Mouse (Mus musculus) forebrain, embryonic 12.5 days (tissue): ENCODE data around the gene Psmb4. TPM values are rescaled to one million over a fixed set of nuclear protein-coding genes. Genes with fewer than 3 reads are reported as not detected.
"Not testable (repeated sequence)": the region's sequence is repeated elsewhere in the genome, so short reads cannot be mapped to it uniquely, and the experiment has no call there.

Experiments used
- ATAC-seq: fragments of 200-750 bp; cut with Nextera tagmentation; 2 replicates; pipeline ENCODE4 v1.8.0; 2017; ENCODE audit warnings: moderate TSS enrichment; ENCODE audit not compliant: low FRiP score
- H3K27ac ChIP-seq: fragments of 300-500 bp; sonication (generic); 2 replicates; pipeline ENCODE4 v1.5.1; 2016; ENCODE audit warnings: mild to moderate bottlenecking
- H3K27me3 ChIP-seq: fragments of 300-500 bp; sonication (generic); 2 replicates; pipeline ENCODE4 v1.6.1; 2016; ENCODE audit warnings: mild to moderate bottlenecking
- H3K36me3 ChIP-seq: fragments of 300-500 bp; sonication (generic); replicated peaks from 2 replicates; pipeline ENCODE4 v1.6.1; 2016; ENCODE audit warnings: mild to moderate bottlenecking
- H3K4me1 ChIP-seq: fragments of 300-500 bp; sonication (generic); 2 replicates; pipeline ENCODE4 v1.6.1; 2016
- H3K4me2 ChIP-seq: fragments of 300-500 bp; sonication (generic); 2 replicates; pipeline ENCODE4 v1.6.1; 2016; ENCODE audit warnings: mild to moderate bottlenecking, moderate library complexity
- H3K4me3 ChIP-seq: fragments of 300-500 bp; sonication (generic); replicated peaks from 2 replicates; pipeline ENCODE4 v1.5.1; 2016; ENCODE audit warnings: mild to moderate bottlenecking
- H3K9ac ChIP-seq: fragments of 300-500 bp; sonication (generic); 2 replicates; pipeline ENCODE4 v1.6.1; 2016; ENCODE audit warnings: mild to moderate bottlenecking
- H3K9me3 ChIP-seq: fragments of 300-500 bp; sonication (generic); 2 replicates; pipeline ENCODE4 v1.6.1; 2016
- WGBS: fragments of 180-500 bp; shearing (Covaris S2); methylation state at CpG from one replicate; pipeline ENCODE4 v1.1.7; 2016; 5-methylcytosine and 5-hydroxymethylcytosine counted together
- polyA plus RNA-seq: library from polyadenylated mRNA; unstranded; fragments of >200 nt; fragmentation: Nextera tagmentation; extraction: Ambion mirVana; gene quantifications from 2 replicates; pipeline ENCODE4 v1.2.1, GENCODE M21; 2016

Psmb4 gene
- polyA plus RNA-seq, 1 experiment from 2014 or later = 311 TPM

DNA sequence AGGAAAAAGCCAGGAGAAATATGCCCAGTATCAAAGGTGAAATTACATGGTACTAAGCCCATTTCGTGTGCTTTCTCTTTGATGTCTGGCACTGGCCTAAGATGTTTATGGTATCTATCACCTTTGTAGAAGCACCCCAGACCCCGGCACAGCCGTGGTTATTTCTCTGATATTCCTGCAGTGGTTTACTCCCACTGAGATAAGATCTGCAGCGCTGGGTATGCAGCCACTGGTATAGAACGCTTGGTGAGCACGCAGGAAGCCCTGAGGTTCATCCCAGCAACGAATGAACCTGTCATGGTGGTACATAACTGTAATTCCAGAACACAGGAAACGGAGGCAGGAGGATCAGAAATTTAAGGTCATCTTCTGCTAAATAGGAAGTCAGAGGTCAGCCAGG, 37.9 kb upstream of the Psmb4 start:
- ATAC-seq = no peak
- Histone ChIP-seq H3K4me2 (no peak overlapping the region), H3K9me3 (no peaks in the 10 kb centered on the region), H3K27ac (no peak overlapping the region), H3K36me3 (no peaks in the 10 kb centered on the region), H3K4me1 (no peaks in the 10 kb centered on the region), H3K4me3 (no peak overlapping the region), H3K9ac (no peak overlapping the region), H3K27me3 (no peaks in the 10 kb centered on the region)
- 85% methylated on average over 8 of the region's 8 CpGs for WGBS

DNA sequence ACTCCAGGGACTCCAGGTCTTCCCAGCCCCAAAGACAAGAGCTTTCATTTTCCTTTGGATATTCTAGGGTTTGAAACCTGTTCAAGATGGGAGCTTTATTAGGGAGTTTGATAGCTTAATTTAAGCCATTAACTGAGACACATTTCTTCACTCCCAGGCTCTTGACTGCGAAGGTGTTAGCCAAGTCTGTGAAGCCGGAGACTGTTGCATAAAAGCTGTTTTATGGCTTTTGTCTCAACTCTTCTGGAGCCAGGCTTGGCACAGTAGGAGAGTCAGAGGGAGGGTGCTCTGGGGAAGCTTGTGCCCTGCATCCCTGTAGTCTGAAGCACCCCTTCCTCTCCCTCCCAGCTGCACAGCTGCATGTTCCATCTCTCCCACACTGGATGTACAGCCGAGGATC, 35.6 kb upstream of the Psmb4 start:
- Histone ChIP-seq H3K27ac (no peak overlapping the region), H3K36me3 (no peaks in the 10 kb centered on the region), H3K9ac (no peak overlapping the region), H3K4me3 (no peak overlapping the region), H3K4me2 (no peak overlapping the region), H3K4me1 (no peaks in the 10 kb centered on the region), H3K9me3 (no peaks in the 10 kb centered on the region), H3K27me3 (no peaks in the 10 kb centered on the region)
- WGBS = 64% methylated on average over 3 of the region's 3 CpGs
- no peak for ATAC-seq

DNA sequence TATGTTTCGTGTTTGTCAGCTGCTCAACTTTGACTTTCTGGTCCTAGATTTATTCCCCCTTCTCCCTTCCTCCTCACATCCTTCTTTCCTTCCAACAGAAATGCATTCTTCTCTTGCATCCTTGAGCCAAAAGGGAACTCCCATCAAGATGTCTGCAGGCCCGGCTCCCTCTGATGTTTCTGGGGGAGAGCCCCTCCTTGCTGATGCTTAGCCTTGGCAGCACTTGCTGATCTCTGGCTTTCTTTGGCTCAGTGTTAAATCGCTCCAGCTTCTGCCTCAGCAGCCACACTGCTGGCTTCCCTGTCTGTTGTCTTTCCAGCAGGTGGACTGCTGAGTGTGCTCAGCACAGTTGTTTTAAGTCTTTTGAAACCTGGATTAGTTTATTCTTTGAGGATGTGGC, 34.3 kb upstream of the Psmb4 start:
- no peak for ATAC-seq
- no peaks in the 10 kb centered on the region for H3K4me1 ChIP-seq
- H3K9ac ChIP-seq = no peak overlapping the region
- no peak overlapping the region for H3K4me3 ChIP-seq
- H3K27me3 ChIP-seq = no peaks in the 10 kb centered on the region
- H3K36me3 ChIP-seq = no peaks in the 10 kb centered on the region
- no peak overlapping the region for H3K27ac ChIP-seq
- H3K4me2 ChIP-seq = no peak overlapping the region
- WGBS = 57% methylated on average over 3 of the region's 3 CpGs
- no peaks in the 10 kb centered on the region for H3K9me3 ChIP-seq

DNA sequence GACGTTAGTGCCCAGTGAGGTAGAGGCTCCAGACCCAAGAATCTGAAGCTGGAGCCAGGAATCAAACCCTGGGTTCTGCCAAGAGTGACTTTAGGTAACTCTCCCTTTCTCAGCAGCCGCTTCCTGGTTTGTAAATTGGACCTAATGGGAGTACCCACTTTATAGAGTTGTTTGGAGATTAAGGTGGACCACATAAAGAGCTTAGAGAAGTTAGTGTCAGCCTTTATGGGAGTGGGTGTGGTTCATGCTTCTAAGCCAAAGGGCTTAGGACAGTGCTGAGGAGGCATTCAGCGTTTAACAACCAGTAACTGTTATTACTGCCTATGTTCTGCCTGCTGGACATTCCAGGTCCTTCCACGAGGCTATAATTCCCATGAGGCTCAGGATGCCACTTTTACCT, 32.1 kb upstream of the Psmb4 start:
- Histone ChIP-seq H3K27ac (no peak overlapping the region), H3K9ac (no peak overlapping the region), H3K36me3 (no peaks in the 10 kb centered on the region), H3K4me3 (no peak overlapping the region), H3K4me2 (no peak overlapping the region), H3K27me3 (no peaks in the 10 kb centered on the region), H3K9me3 (no peaks in the 10 kb centered on the region), H3K4me1 (no peaks in the 10 kb centered on the region)
- ATAC-seq = no peak
- 78% methylated on average over 4 of the region's 4 CpGs for WGBS

DNA sequence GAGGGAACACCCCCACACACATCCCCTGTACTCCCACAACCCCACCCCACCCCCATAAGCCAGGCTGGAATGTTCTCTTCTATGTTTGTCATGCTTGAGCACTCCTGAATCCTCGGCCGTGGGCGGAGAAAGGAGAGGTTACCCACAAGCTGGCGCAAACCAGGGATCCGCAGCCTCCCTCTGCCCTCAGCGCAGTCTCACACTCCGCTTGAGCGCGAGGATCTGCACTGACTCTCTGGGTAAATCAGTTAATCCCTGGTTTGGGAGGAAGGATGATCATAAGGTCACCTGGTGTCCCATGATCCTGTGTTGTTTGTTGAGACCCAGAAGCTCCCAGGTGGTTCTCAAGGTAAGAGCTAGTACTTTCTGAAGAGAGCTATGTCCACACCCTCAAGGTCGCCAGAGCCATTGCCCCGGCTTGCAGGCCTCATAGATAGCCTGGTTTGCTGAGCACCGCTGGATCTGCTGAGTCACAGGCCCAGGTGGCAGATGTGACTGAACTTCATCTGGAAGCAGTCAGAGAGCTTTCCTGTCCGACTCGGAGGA, 31.1 kb upstream of the Psmb4 start:
- no peak overlapping the region for H3K27ac ChIP-seq
- H3K4me1 ChIP-seq = no peaks in the 10 kb centered on the region
- no peaks in the 10 kb centered on the region for H3K27me3 ChIP-seq
- no peaks in the 10 kb centered on the region for H3K36me3 ChIP-seq
- no peaks in the 10 kb centered on the region for H3K9me3 ChIP-seq
- H3K4me2 ChIP-seq = no peak overlapping the region
- WGBS = 51% methylated on average over 14 of the region's 14 CpGs
- no peak for ATAC-seq
- no peak overlapping the region for H3K4me3 ChIP-seq
- H3K9ac ChIP-seq = no peak overlapping the region

DNA sequence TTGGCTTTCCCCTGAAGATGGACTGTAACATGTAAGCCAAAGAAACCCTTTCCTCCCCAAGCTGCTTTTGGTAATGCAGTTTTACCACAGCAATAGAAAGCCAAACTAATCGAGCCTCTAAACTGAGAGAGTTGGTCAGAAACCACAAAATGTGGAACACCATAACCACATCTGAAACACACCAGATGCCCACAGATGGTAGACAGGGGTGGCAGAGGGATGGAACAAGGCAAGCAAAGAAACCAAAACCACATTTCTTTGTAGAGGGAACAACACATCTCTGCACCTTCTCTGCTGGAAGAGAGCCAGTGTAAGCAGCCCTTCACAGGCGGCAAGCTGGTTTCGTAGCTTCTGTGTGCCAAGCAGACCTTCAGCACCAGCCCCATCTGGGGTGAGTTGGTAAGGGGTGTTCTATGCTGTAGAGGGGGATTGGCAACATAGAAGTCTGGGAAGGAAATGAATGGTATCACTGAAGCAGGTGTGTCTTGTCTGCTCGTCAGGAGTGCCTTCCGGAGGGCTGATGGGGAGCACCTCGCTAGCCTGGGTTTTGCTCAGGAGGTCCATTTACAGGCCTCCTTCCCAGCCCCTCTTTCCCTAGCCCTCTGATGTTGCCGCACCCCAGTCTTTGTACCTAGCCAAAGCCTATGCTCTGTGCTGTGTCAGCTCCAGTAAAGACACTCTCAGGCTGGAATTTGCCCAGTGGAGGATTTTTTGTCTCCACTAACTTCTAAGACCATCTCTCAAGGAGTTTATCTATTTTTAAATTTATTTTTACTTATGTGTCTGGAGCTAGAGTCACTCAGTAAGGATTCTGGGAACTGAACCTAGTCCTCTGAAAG, 29.4 kb upstream of the Psmb4 start:
- Histone ChIP-seq H3K36me3 (no peaks in the 10 kb centered on the region), H3K27me3 (no peaks in the 10 kb centered on the region), H3K4me2 (no peak overlapping the region), H3K9ac (no peak overlapping the region), H3K27ac (no peak overlapping the region), H3K4me1 (no peaks in the 10 kb centered on the region), H3K9me3 (no peaks in the 10 kb centered on the region), H3K4me3 (no peak overlapping the region)
- no peak for ATAC-seq
- WGBS = 93% methylated on average over 7 of the region's 7 CpGs

DNA sequence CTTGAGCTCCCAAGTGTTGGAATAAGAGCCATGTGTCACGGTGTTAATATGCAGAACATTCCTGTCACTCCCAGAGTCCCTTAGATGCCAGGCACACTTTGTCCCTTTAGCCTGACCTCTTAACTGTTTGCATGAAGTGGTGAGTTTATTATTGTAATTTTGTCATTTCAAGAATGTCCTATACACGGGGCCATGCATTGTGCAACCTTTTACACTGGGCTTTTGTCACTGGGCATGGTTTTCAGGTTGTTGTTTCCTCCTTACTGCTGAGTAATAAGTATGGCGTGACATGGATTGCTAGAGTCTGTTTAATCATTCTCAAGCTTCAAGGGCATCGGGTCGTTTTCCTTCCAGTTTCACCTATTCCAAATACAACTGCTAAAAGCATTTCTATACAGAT, 27.0 kb upstream of the Psmb4 start:
- no peaks in the 10 kb centered on the region for H3K4me1 ChIP-seq
- H3K4me2 ChIP-seq = no peak overlapping the region
- no peaks in the 10 kb centered on the region for H3K9me3 ChIP-seq
- H3K9ac ChIP-seq = no peak overlapping the region
- H3K36me3 ChIP-seq = no peaks in the 10 kb centered on the region
- no peak for ATAC-seq
- 79% methylated on average over 5 of the region's 5 CpGs for WGBS
- no peak overlapping the region for H3K27ac ChIP-seq
- no peaks in the 10 kb centered on the region for H3K27me3 ChIP-seq
- no peak overlapping the region for H3K4me3 ChIP-seq

DNA sequence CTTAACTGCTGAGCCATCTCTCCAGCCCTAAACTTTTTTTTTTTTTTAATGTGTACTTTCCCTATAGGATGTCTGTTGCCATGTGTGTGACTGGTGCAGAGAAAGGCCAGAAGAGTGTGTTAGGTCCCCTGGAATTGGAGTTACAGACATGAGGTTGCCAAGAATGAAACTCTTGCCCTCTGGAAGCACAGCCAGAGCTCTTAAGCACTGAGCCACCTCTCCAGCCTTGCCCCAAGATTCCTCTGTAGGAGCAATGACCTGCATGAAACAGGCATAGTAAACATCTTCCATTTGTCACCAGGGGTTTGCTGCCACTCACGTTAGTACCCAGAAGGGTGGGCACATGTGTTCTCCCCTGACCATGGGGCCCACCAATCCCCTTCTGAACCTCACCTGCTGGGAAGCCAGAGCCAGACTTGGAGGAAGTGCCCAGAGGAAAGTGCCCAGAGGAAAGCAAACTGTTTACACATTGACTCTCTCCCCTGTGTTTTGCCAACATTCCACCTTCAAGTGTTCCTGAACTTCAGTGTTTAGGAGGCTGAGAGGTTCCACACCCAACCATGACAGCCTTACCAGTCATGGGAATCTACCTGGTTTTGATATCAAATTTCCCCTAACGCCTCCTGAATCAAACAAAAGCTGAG, 24.4 kb upstream of the Psmb4 start:
- H3K27me3 ChIP-seq = no peaks in the 10 kb centered on the region
- no peak for ATAC-seq
- H3K9me3 ChIP-seq = no peaks in the 10 kb centered on the region
- no peaks in the 10 kb centered on the region for H3K4me1 ChIP-seq
- no peaks in the 10 kb centered on the region for H3K36me3 ChIP-seq
- WGBS = 81% methylated on average over 2 of the region's 2 CpGs
- no peak overlapping the region for H3K27ac ChIP-seq
- no peak overlapping the region for H3K4me2 ChIP-seq
- H3K9ac ChIP-seq = no peak overlapping the region
- no peak overlapping the region for H3K4me3 ChIP-seq

DNA sequence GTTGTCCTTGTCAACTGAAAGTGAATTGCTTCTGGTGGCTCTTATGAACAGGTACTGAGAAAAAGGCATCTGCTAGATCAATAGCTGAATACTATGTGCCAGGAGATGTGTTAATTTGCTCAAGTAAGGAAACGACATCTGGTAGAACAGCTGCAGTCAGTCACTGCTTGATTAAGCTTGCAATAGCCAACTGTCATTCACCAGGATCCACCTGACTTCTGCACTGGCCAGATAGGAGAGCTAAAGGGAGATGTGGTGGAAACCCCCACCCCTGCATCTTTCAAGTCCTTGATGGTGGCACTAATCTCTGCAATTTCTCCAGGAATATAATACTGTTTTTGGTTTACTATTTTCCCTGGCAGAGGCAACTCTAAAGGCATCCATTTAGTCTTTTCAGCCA, 19.7 kb upstream of the Psmb4 start:
- no peaks in the 10 kb centered on the region for H3K27me3 ChIP-seq
- 59% methylated on average over 1 of the region's 1 CpGs for WGBS
- H3K9ac ChIP-seq = no peak overlapping the region
- ATAC-seq = no peak
- no peaks in the 10 kb centered on the region for H3K9me3 ChIP-seq
- no peak overlapping the region for H3K4me3 ChIP-seq
- H3K4me2 ChIP-seq = no peak overlapping the region
- H3K27ac ChIP-seq = no peak overlapping the region
- no peaks in the 10 kb centered on the region for H3K36me3 ChIP-seq
- no peaks in the 10 kb centered on the region for H3K4me1 ChIP-seq

DNA sequence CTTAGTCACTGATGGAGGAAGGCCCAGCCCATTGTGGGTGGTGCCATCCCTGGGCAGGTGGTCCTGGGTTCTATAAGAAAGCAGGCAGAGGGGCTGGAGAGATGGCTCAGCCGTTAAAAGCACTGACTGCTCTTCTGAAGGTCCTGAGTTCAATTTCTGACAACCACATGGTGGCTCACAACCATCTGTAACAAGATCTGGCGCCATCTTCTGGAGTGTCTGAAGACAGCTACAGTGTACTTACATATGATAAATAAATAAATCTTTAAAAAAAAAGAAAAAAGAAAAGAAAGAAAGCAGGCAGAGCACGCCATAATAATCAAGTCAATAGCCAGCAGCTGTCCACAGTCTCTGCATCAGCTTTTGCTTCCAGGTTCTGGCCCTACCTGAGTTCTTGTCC, 18.0 kb upstream of the Psmb4 start:
- not testable (repeated sequence) for H3K36me3 ChIP-seq, H3K27me3 ChIP-seq, H3K4me3 ChIP-seq, H3K9ac ChIP-seq, H3K4me1 ChIP-seq, H3K4me2 ChIP-seq, H3K9me3 ChIP-seq, ATAC-seq, H3K27ac ChIP-seq
- WGBS = 66% methylated on average over 3 of the region's 3 CpGs

DNA sequence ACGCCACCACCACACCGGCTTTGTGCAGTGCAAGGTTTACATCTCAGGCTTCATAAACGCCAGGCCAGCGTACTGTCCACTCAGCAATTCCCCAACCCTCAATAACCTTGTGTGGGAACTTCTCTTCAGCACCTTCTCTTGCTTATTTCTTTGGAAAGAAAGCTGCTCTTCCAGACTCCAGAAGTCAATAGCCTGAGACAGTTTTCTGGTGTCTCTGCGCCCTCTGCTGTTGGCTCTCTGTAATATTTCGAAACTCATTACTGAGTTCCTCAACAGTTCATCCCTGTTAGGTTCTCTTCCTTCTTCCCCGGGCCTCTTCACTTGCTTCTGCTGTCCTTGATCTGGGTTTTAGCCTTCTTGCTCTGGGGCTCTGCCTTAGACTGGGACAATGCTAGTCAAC, 16.0 kb upstream of the Psmb4 start:
- Histone ChIP-seq H3K36me3 (no peaks in the 10 kb centered on the region), H3K27ac (no peak overlapping the region), H3K4me1 (no peaks in the 10 kb centered on the region), H3K4me3 (no peak overlapping the region), H3K9me3 (no peaks in the 10 kb centered on the region), H3K4me2 (no peak overlapping the region), H3K9ac (no peak overlapping the region), H3K27me3 (no peaks in the 10 kb centered on the region)
- WGBS = 21% methylated on average over 7 of the region's 7 CpGs
- ATAC-seq = no peak

DNA sequence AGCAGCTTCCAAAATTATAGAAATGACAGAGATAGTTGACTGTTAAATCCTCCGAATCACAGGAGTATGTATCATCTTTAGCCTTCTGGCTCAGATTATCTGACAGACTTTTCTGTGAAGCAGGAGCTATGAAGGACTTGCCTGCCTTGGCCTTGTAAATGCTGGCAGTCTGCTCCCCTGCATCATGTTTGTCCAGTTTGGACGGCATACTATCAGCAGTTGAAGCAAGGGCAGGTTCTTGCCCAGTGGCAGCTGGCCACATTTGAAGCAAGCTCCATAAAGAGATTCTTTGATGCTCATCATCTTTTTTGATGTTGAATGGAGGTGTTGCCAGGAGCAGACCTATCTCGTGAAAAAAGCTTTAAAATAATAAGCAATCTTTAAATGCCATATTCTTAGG, 7.3 kb upstream of the Psmb4 start:
- Histone ChIP-seq H3K4me2 (no peak overlapping the region), H3K36me3 (no peaks in the 10 kb centered on the region)

DNA sequence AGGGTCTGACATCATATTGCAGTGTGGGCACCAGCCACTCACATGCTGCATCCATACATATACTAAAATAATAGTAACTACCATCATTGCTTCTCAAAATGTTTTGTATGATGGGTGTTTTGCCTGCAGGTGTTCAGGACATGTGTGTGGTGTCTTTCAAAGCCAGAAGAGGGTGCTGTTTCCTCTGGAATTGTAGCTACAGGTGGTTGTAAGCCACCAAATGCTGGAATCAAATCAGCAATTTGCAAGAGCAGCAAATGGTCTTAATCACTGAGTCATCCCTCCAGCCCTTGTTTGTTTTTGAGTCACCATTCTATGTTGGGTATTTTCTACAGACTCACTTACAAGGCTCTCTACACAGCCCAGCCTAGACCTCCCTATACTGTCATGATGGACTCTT, 1.8 kb upstream of the Psmb4 start:
- no peak for ATAC-seq
- H3K9ac ChIP-seq = no peak overlapping the region
- peaks cover 18% of the 10 kb centered on the region for H3K4me1 ChIP-seq

More for the DNA sequence above, 7.3 kb upstream of the Psmb4 start:
- no peak for ATAC-seq
- 71% methylated on average over 3 of the region's 3 CpGs for WGBS
- no peak overlapping the region for H3K9ac ChIP-seq
- no peaks in the 10 kb centered on the region for H3K4me1 ChIP-seq
- peaks cover 12% of the 10 kb centered on the region for H3K27me3 ChIP-seq
- H3K27ac ChIP-seq = no peak overlapping the region
- no peaks in the 10 kb centered on the region for H3K9me3 ChIP-seq
- no peak overlapping the region for H3K4me3 ChIP-seq

More for the DNA sequence above, 1.8 kb upstream of the Psmb4 start:
- Histone ChIP-seq H3K9me3 (no peaks in the 10 kb centered on the region), H3K4me2 (no peak overlapping the region), H3K27ac (no peak overlapping the region), H3K36me3 (peaks cover 23% of the 10 kb centered on the region), H3K4me3 (no peak overlapping the region), H3K27me3 (0 out of 2 replicates have a peak, but pooled peaks cover 8% of the 10 kb centered on the region)
